Mouse (Mus musculus): ENCODE results near the gene Usp53. TPM values are rescaled to one million over a fixed set of nuclear protein-coding genes. Genes with fewer than 3 reads are reported as not detected.

Gene Usp53
- total RNA-seq, 2 experiments from 2014 or later: 4.8 to 8.4 TPM

DNA sequence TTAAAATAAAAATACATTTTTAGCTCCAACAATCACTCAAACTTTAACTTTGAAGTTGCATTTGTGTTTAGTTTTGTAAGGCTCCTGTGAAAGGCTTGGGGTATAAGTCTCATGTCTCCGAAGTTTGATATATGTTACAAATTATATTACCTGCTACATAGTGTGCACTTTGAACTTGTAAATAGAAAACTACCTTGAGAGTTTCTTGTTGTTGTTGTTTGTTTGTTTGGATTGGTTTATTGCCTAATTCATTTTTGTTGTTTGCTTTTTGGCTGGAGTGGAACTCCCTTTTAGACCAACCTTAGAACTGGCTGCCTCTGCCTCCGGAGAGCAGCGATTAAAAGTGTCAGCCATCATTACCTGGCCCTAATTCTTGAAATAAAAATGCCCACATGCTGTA lies 89.5 kb downstream of the Usp53 start, which contains the start of gene Fabp2:
Gene Fabp2 (plus strand): TSS at position 301 of the 400 bp plus-strand sequence.
- ATAC-seq (ENCODE audit: poor library complexity, severe bottlenecking): no peak

DNA sequence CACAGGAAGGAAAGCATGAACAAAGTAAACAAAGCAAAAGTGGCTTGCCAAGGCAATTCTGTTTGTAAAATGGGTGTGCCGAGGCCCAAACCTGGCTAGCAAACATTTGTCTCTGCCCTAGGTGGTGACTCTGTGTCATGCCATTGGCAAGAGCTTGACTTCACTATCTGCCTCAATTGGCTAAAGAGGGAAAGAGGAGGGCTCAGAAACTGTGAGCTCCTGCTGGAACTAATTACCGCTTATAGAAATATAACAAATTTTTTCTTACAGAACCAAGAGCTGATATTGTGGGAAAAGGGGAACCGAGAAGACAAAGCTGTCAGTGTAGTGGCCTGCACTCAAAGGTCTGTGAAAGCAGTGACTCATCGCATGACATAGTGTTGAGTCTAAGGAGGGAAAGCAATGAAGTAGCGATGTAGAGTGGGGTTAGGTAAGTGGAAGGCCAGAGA lies 95.9 kb downstream of the Usp53 start:
- peak; percentile 66 for ATAC-seq (ENCODE audit: poor library complexity, severe bottlenecking)

DNA sequence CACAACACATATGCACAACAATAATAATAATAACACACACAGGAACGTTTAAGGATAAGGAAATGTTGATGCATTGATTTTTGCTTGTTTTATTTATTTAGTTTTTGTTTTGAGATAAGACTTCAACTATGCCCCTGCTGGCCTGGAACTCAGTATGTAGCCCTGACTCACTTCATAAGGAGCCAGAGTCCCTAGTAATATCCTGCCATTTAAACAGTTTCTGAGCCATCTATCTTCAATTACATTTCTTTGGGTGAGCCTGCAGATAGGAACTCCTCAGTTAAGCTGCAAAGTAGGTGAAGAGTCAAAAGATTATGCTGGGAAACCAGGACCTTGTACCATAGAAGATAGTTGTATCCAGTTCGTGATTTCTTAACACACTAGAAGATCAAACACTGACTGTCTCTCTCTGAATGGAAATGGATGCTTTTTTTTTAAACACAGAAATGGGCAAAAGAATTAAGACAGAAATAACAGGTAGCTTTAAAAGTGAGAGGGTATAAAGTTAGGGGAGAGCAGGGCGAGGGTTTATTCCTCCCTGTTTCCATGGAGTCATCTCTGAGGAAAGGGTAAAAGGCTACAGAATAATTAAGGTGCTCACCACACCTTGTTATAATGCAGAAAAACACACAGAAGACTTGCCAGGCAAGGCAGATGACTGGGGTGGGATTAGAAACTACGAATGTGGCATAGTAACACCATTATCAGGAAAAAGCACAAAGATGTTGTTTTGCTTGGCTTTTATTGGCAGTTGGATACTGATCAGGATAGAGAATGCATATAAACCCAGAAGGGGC lies 96.6 kb downstream of the Usp53 start:
- no peak for ATAC-seq (ENCODE audit: poor library complexity, severe bottlenecking)

Other genes starting within 250 kb of the Usp53 start
- not detected in 2 replicates for gene Fabp2, start 89.4 kb downstream of the Usp53 start, total RNA-seq (2015)
- not detected in 2 replicates for gene Fabp2, start 89.4 kb downstream of the Usp53 start, total RNA-seq (2017)
- not detected in 2 replicates for gene Gm10959, start 65.2 kb downstream of the Usp53 start, total RNA-seq (2015)
- gene Gm10959, start 65.2 kb downstream of the Usp53 start, total RNA-seq (2017): not detected in 2 replicates
- gene 1810037I17Rik, start 60.3 kb downstream of the Usp53 start, total RNA-seq (2015): 75.4 and 89.8 TPM in 2 replicates
- gene 1810037I17Rik, start 60.3 kb downstream of the Usp53 start, total RNA-seq (2017): 40.3 and 41.2 TPM in 2 replicates
- not detected in 2 replicates for gene Myoz2, start 50.5 kb upstream of the Usp53 start, total RNA-seq (2015)
- gene Myoz2, start 50.5 kb upstream of the Usp53 start, total RNA-seq (2017): not detected in 2 replicates

All from megakaryocyte, adult 5-6 weeks (primary cell).